Mouse (Mus musculus): ENCODE measurements around the gene Ttll9.
A peak's percentile ranks its signal among the peaks of the same experiment; 100 is the strongest.

The Ttll9 gene

GRCm38 (mm10) chr2:153014758-153015593 lies 52.7 kb downstream of the Ttll9 start, which contains the start of gene Pdrg1:
Gene Pdrg1 (minus strand): TSS chr2:153015427.
- Histone ChIP-seq H3K36me3 (ENCODE audit: control insufficient read depth, insufficient read depth, low read length, poor library complexity, severe bottlenecking) (peaks cover 6% of the 10 kb centered on the region), H3K27me3 (ENCODE audit: control insufficient read depth, insufficient read depth, low read length, poor library complexity, severe bottlenecking) (no peaks in the 10 kb centered on the region)
- peak; percentile 97 for DNase-seq (ENCODE audit: low read depth, low spot score)

GRCm38 (mm10) chr2:153015804-153016203 lies 53.5 kb downstream of the Ttll9 start:
- Histone ChIP-seq H3K36me3 (ENCODE audit: control insufficient read depth, insufficient read depth, low read length, poor library complexity, severe bottlenecking) (peaks cover 4% of the 10 kb centered on the region), H3K27me3 (ENCODE audit: control insufficient read depth, insufficient read depth, low read length, poor library complexity, severe bottlenecking) (no peaks in the 10 kb centered on the region)
- no peak for DNase-seq (ENCODE audit: low read depth, low spot score)

GRCm38 (mm10) chr2:153016786-153017185 lies 54.5 kb downstream of the Ttll9 start:
- no peak for DNase-seq (ENCODE audit: low read depth, low spot score)

GRCm38 (mm10) chr2:153019355-153019754 lies 57.1 kb downstream of the Ttll9 start:
- Histone ChIP-seq H3K27me3 (ENCODE audit: control insufficient read depth, insufficient read depth, low read length, poor library complexity, severe bottlenecking) (no peaks in the 10 kb centered on the region), H3K36me3 (ENCODE audit: control insufficient read depth, insufficient read depth, low read length, poor library complexity, severe bottlenecking) (no peaks in the 10 kb centered on the region)
- no peak for DNase-seq (ENCODE audit: low read depth, low spot score)

More at GRCm38 (mm10) chr2:153016786-153017185, 54.5 kb downstream of the Ttll9 start:
- Histone ChIP-seq H3K27me3 (ENCODE audit: control insufficient read depth, insufficient read depth, low read length, poor library complexity, severe bottlenecking) (no peaks in the 10 kb centered on the region), H3K36me3 (ENCODE audit: control insufficient read depth, insufficient read depth, low read length, poor library complexity, severe bottlenecking) (peaks cover under 1% of the 10 kb centered on the region; the same call in 1 of the 2 replicates)

GRCm38 (mm10) chr2:153021163-153021562 lies 58.9 kb downstream of the Ttll9 start:
- no peak for DNase-seq (ENCODE audit: low read depth, low spot score)
- no peaks in the 10 kb centered on the region for H3K27me3 ChIP-seq (ENCODE audit: control insufficient read depth, insufficient read depth, low read length, poor library complexity, severe bottlenecking)

GRCm38 (mm10) chr2:153022855-153023254 lies 60.6 kb downstream of the Ttll9 start:
- Histone ChIP-seq H3K27me3 (ENCODE audit: control insufficient read depth, insufficient read depth, low read length, poor library complexity, severe bottlenecking) (no peaks in the 10 kb centered on the region), H3K36me3 (ENCODE audit: control insufficient read depth, insufficient read depth, low read length, poor library complexity, severe bottlenecking) (no peaks in the 10 kb centered on the region)
- no peak for DNase-seq (ENCODE audit: low read depth, low spot score)

More at GRCm38 (mm10) chr2:153021163-153021562, 58.9 kb downstream of the Ttll9 start:
- H3K36me3 ChIP-seq (ENCODE audit: control insufficient read depth, insufficient read depth, low read length, poor library complexity, severe bottlenecking), result no peaks in the 10 kb centered on the region

- Histone ChIP-seq H3K27me3 (ENCODE audit: control insufficient read depth, insufficient read depth, low read length, poor library complexity, severe bottlenecking) (no peaks in the 10 kb centered on the region), H3K36me3 (ENCODE audit: control insufficient read depth, insufficient read depth, low read length, poor library complexity, severe bottlenecking) (no peaks in the 10 kb centered on the region)
- no peak for DNase-seq (ENCODE audit: low read depth, low spot score)
These were observed 63.8 kb downstream of the Ttll9 start for GRCm38 (mm10) chr2:153026052-153026451.

GRCm38 (mm10) chr2:153027501-153027900 lies 65.2 kb downstream of the Ttll9 start:
- no peak for DNase-seq (ENCODE audit: low read depth, low spot score)
- Histone ChIP-seq H3K36me3 (ENCODE audit: control insufficient read depth, insufficient read depth, low read length, poor library complexity, severe bottlenecking) (no peaks in the 10 kb centered on the region), H3K27me3 (ENCODE audit: control insufficient read depth, insufficient read depth, low read length, poor library complexity, severe bottlenecking) (no peaks in the 10 kb centered on the region)

GRCm38 (mm10) chr2:153030422-153030821 lies 68.1 kb downstream of the Ttll9 start:
- no peaks in the 10 kb centered on the region for H3K27me3 ChIP-seq (ENCODE audit: control insufficient read depth, insufficient read depth, low read length, poor library complexity, severe bottlenecking)
- no peaks in the 10 kb centered on the region for H3K36me3 ChIP-seq (ENCODE audit: control insufficient read depth, insufficient read depth, low read length, poor library complexity, severe bottlenecking)
- no peak for DNase-seq (ENCODE audit: low read depth, low spot score)

- H3K36me3 ChIP-seq (ENCODE audit: control insufficient read depth, insufficient read depth, low read length, poor library complexity, severe bottlenecking), result no peaks in the 10 kb centered on the region
- DNase-seq (ENCODE audit: low read depth, low spot score), result no peak
- no peaks in the 10 kb centered on the region for H3K27me3 ChIP-seq (ENCODE audit: control insufficient read depth, insufficient read depth, low read length, poor library complexity, severe bottlenecking)
These were observed 69.1 kb downstream of the Ttll9 start, which contains the start of gene Xkr7 for GRCm38 (mm10) chr2:153031126-153032082. Gene Xkr7 (plus strand): TSS chr2:153031852.

- peak; percentile 79 for DNase-seq (ENCODE audit: low read depth, low spot score)
- Histone ChIP-seq H3K36me3 (ENCODE audit: control insufficient read depth, insufficient read depth, low read length, poor library complexity, severe bottlenecking) (no peaks in the 10 kb centered on the region), H3K27me3 (ENCODE audit: control insufficient read depth, insufficient read depth, low read length, poor library complexity, severe bottlenecking) (no peaks in the 10 kb centered on the region)
These were observed 70.0 kb downstream of the Ttll9 start for GRCm38 (mm10) chr2:153032083-153032842.

- DNase-seq (ENCODE audit: low read depth, low spot score), result no peak
- no peaks in the 10 kb centered on the region for H3K27me3 ChIP-seq (ENCODE audit: control insufficient read depth, insufficient read depth, low read length, poor library complexity, severe bottlenecking)
- no peaks in the 10 kb centered on the region for H3K36me3 ChIP-seq (ENCODE audit: control insufficient read depth, insufficient read depth, low read length, poor library complexity, severe bottlenecking)
These were observed 70.7 kb downstream of the Ttll9 start for GRCm38 (mm10) chr2:153032973-153033372.

GRCm38 (mm10) chr2:153033545-153034230 lies 71.4 kb downstream of the Ttll9 start:
- Histone ChIP-seq H3K27me3 (ENCODE audit: control insufficient read depth, insufficient read depth, low read length, poor library complexity, severe bottlenecking) (no peaks in the 10 kb centered on the region), H3K36me3 (ENCODE audit: control insufficient read depth, insufficient read depth, low read length, poor library complexity, severe bottlenecking) (no peaks in the 10 kb centered on the region)
- DNase-seq (ENCODE audit: low read depth, low spot score), result no peak

GRCm38 (mm10) chr2:153036690-153037089 lies 74.4 kb downstream of the Ttll9 start:
- no peaks in the 10 kb centered on the region for H3K27me3 ChIP-seq (ENCODE audit: control insufficient read depth, insufficient read depth, low read length, poor library complexity, severe bottlenecking)
- no peak for DNase-seq (ENCODE audit: low read depth, low spot score)
- no peaks in the 10 kb centered on the region for H3K36me3 ChIP-seq (ENCODE audit: control insufficient read depth, insufficient read depth, low read length, poor library complexity, severe bottlenecking)

Measured in splenic B cell, adult 2 months (primary cell).